Mouse (Mus musculus): ENCODE measurements around the gene Ccr1. TPM values are rescaled to one million over a fixed set of nuclear protein-coding genes. Genes with fewer than 3 reads are reported as not detected.
A peak's percentile ranks its signal among the peaks of the same experiment; 100 is the strongest.
"Not testable (repeated sequence)": the region's sequence is repeated elsewhere in the genome, so short reads cannot be mapped to it uniquely, and the experiment has no call there.

Gene Ccr1
- under 1 TPM; 0.17 to 0.50 TPM for total RNA-seq (2021)

GRCm38 (mm10) chr9:123968290-123968912, at the start of gene Ccr1:
Ccr1 (minus strand) TSS chr9:123968692.
- DNase-seq (ENCODE audit: low spot score in 2 of 2): no peak

GRCm38 (mm10) chr9:124016048-124016447, 47.6 kb upstream of the Ccr1 start:
- no peak for DNase-seq (ENCODE audit: low spot score in 2 of 2)
- intact Hi-C loops (cut with DNase I): no loop called here

More at GRCm38 (mm10) chr9:123968290-123968912, at the start of gene Ccr1:
- intact Hi-C loops (cut with DNase I): no loop called here

- intact Hi-C loops (cut with DNase I): no loop called here
- no peak for DNase-seq (ENCODE audit: low spot score in 2 of 2)
These were observed 46.6 kb upstream of the Ccr1 start for GRCm38 (mm10) chr9:124014985-124015652.

GRCm38 (mm10) chr9:124013270-124013669, 44.8 kb upstream of the Ccr1 start:
- no peak for DNase-seq (ENCODE audit: low spot score in 2 of 2)
- intact Hi-C loops (cut with DNase I): no loop called here

- DNase-seq (ENCODE audit: low spot score in 2 of 2): no peak
- intact Hi-C loops (cut with DNase I): no loop called here
These were observed 44.2 kb upstream of the Ccr1 start for GRCm38 (mm10) chr9:124012691-124013090.

- DNase-seq (ENCODE audit: low spot score in 2 of 2): no peak
These were observed 31.3 kb upstream of the Ccr1 start for GRCm38 (mm10) chr9:123999784-124000183.

GRCm38 (mm10) chr9:123997719-123998118, 29.2 kb upstream of the Ccr1 start:
- intact Hi-C loops (cut with DNase I): no loop called here
- DNase-seq (ENCODE audit: low spot score in 2 of 2): no peak

More at GRCm38 (mm10) chr9:123999784-124000183, 31.3 kb upstream of the Ccr1 start:
- intact Hi-C loops (cut with DNase I): no loop called here

- intact Hi-C loops (cut with DNase I): no loop called here
- peak; percentile 4 to 17 for DNase-seq (ENCODE audit: low spot score in 2 of 2)
These were observed 22.9 kb upstream of the Ccr1 start for GRCm38 (mm10) chr9:123991312-123991906.

GRCm38 (mm10) chr9:123989671-123990070, 21.2 kb upstream of the Ccr1 start:
- no peak for DNase-seq (ENCODE audit: low spot score in 2 of 2)
- intact Hi-C loops (cut with DNase I): no loop called here

GRCm38 (mm10) chr9:123986217-123986616, 17.7 kb upstream of the Ccr1 start:
- DNase-seq (ENCODE audit: low spot score in 2 of 2): no peak
- intact Hi-C loops (cut with DNase I): loop anchor here (1.0 kb wide), 1 partner anchor 142 kb away; no protein-coding TSS in a partner anchor

GRCm38 (mm10) chr9:123984943-123985342, 16.5 kb upstream of the Ccr1 start:
- DNase-seq (ENCODE audit: low spot score in 2 of 2): no peak
- intact Hi-C loops (cut with DNase I): no loop called here

- intact Hi-C loops (cut with DNase I): no loop called here
- DNase-seq (ENCODE audit: low spot score in 2 of 2): no peak
These were observed 14.2 kb upstream of the Ccr1 start for GRCm38 (mm10) chr9:123982720-123983119.

- no peak for DNase-seq (ENCODE audit: low spot score in 2 of 2)
- intact Hi-C loops (cut with DNase I): no loop called here
These were observed 13.4 kb upstream of the Ccr1 start for GRCm38 (mm10) chr9:123981909-123982308.

- DNase-seq (ENCODE audit: low spot score in 2 of 2); intact Hi-C loops (cut with DNase I): not testable (repeated sequence)
These were observed 12.5 kb upstream of the Ccr1 start for GRCm38 (mm10) chr9:123980858-123981475.

GRCm38 (mm10) chr9:123978308-123978707, 9.8 kb upstream of the Ccr1 start, which contains the start of gene Ccr1l1:
Ccr1l1 (minus strand) TSS chr9:123978408.
- DNase-seq (ENCODE audit: low spot score in 2 of 2): no peak
- intact Hi-C loops (cut with DNase I): no loop called here

GRCm38 (mm10) chr9:123976876-123977663, 8.6 kb upstream of the Ccr1 start:
- DNase-seq (ENCODE audit: low spot score in 2 of 2): no peak
- intact Hi-C loops (cut with DNase I): no loop called here

- DNase-seq (ENCODE audit: low spot score in 2 of 2): no peak
- intact Hi-C loops (cut with DNase I): no loop called here
These were observed 7.1 kb upstream of the Ccr1 start for GRCm38 (mm10) chr9:123975630-123976029.

- DNase-seq (ENCODE audit: low spot score in 2 of 2); intact Hi-C loops (cut with DNase I): not testable (repeated sequence)
These were observed 1.5 kb downstream of the Ccr1 start for GRCm38 (mm10) chr9:123966858-123967495.

- intact Hi-C loops (cut with DNase I): no loop called here
- DNase-seq (ENCODE audit: low spot score in 2 of 2): no peak
These were observed 3.7 kb downstream of the Ccr1 start for GRCm38 (mm10) chr9:123964776-123965175.

Data from left cerebral cortex, postnatal 36 days (tissue).